26 mouse cellular contexts compared by ENCODE assay signal in genomic region chr12:72750016-72750415, GRCm38 (mm10). TPM values are rescaled to one million over a fixed set of nuclear protein-coding genes. Genes with fewer than 3 reads are reported as not detected.
DNase-seq lines count a peak whose midpoint lies in the region; ATAC-seq and TF ChIP-seq lines count a peak whose summit lies in the region.
"Had no signal": no experiment of that assay in that cellular context is flagged by ENCODE, and none has a peak within 500 bp of the region (broad histone marks: within the 10 kb centered on the region; RNA-seq: fewer than 3 reads in every experiment).

No protein-coding gene starts in this region.

- H3K27ac ChIP-seq in heart, embryonic 16.5 days (ENCODE audit: low read length) = 0 out of 2 replicates have a peak overlapping the region, but pooled peaks have one; percentile 16
- no peak overlapping the region for H3K27ac ChIP-seq in liver, postnatal 0 days (ENCODE audit: low read depth)
- H3K27ac ChIP-seq: embryonic facial prominence, embryonic 12.5 days; forebrain, embryonic 10.5 days; hindbrain, embryonic 10.5 days; kidney, postnatal 0 days; liver, embryonic 14.5 days had no signal

- 45% methylated on average over 5 of the region's 5 CpGs for WGBS in heart, embryonic 16.5 days
- 69% methylated on average over 5 of the region's 5 CpGs for WGBS in liver, postnatal 0 days (ENCODE audit: insufficient replicate concordance)

- H3K4me3 ChIP-seq in heart, embryonic 16.5 days (ENCODE audit: low read length) = no peak overlapping the region
- H3K4me3 ChIP-seq in liver, postnatal 0 days (ENCODE audit: low read depth, low read length) = no peak overlapping the region
- H3K4me3 ChIP-seq: embryonic facial prominence, embryonic 12.5 days; forebrain, embryonic 10.5 days; hindbrain, embryonic 10.5 days had no signal

- intact Hi-C loops in heart, postnatal 10 days (cut with DNase I) = no loop called here

- no peak overlapping the region for H3K9ac ChIP-seq in heart, embryonic 16.5 days (ENCODE audit: low read length)
- no peak overlapping the region for H3K9ac ChIP-seq in liver, postnatal 0 days (replicated peaks)
- H3K9ac ChIP-seq: embryonic facial prominence, embryonic 12.5 days; liver, embryonic 14.5 days; lung, embryonic 14.5 days had no signal

- no peaks in the 10 kb centered on the region for H3K9me3 ChIP-seq in heart, embryonic 16.5 days (replicated peaks; ENCODE audit: control insufficient read depth, low read length)
- no peaks in the 10 kb centered on the region for H3K9me3 ChIP-seq in liver, postnatal 0 days (ENCODE audit: low read length)
- H3K9me3 ChIP-seq: embryonic facial prominence, embryonic 12.5 days; forebrain, embryonic 10.5 days; hindbrain, embryonic 10.5 days had no signal

- H3K4me2 ChIP-seq in heart, embryonic 16.5 days (ENCODE audit: low read depth, low read length) = no peak overlapping the region
- H3K4me2 ChIP-seq in liver, postnatal 0 days (ENCODE audit: low read depth, low read length) = no peak overlapping the region
- H3K4me2 ChIP-seq: embryonic facial prominence, embryonic 12.5 days; lung, embryonic 14.5 days had no signal

- H3K36me3 ChIP-seq in heart, embryonic 16.5 days (ENCODE audit: control insufficient read depth, insufficient read depth) = no peaks in the 10 kb centered on the region
- H3K36me3 ChIP-seq in liver, postnatal 0 days (replicated peaks; ENCODE audit: insufficient read depth, low read length) = no peaks in the 10 kb centered on the region
- H3K36me3 ChIP-seq: embryonic facial prominence, embryonic 12.5 days; forebrain, embryonic 10.5 days; hindbrain, embryonic 10.5 days had no signal

- ATAC-seq in heart, embryonic 16.5 days (replicated peaks; ENCODE audit: extremely low read depth, insufficient read depth, low FRiP score) = no peak
- ATAC-seq in liver, postnatal 0 days = no peak
- ATAC-seq: forebrain, embryonic 16.5 days; hindbrain, embryonic 16.5 days; Patski had no signal

- H3K4me1 ChIP-seq in heart, embryonic 16.5 days (ENCODE audit: control insufficient read depth, insufficient read depth, low read length) = peaks cover 10% of the 10 kb centered on the region
- H3K4me1 ChIP-seq in liver, postnatal 0 days (ENCODE audit: insufficient read depth) = no peaks in the 10 kb centered on the region
- H3K4me1 ChIP-seq: embryonic facial prominence, embryonic 12.5 days; hindbrain, embryonic 10.5 days had no signal

- H3K27me3 ChIP-seq in heart, embryonic 16.5 days (ENCODE audit: control insufficient read depth, insufficient read depth, low read length) = no peaks in the 10 kb centered on the region
- H3K27me3 ChIP-seq in liver, postnatal 0 days (ENCODE audit: insufficient read depth, low read length) = no peaks in the 10 kb centered on the region
- H3K27me3 ChIP-seq: CH12.LX; embryonic facial prominence, embryonic 12.5 days; Patski had no signal

- no peak for DNase-seq in heart, postnatal 10 days
- peak; percentile 15 for DNase-seq in Muller cell, postnatal 12 days (ENCODE audit: inconsistent ontology term)
- DNase-seq in brain, adult 2 months (ENCODE audit: low read depth, low spot score) = peak; percentile 75
- peak; percentile 46 for DNase-seq in telencephalon, adult 2 months (ENCODE audit: low read depth, low spot score)
- no peak for DNase-seq in liver, postnatal 0 days
- DNase-seq: cerebellum, adult 11-12 months; cerebellum, adult 9-11 months; embryo, embryonic 11 days; gastrocnemius, postnatal 14 days; kidney, adult 2 months; kidney, postnatal 4 days; layer of hippocampus, postnatal 36 days; liver; lung, embryonic 14.5 days; lung, postnatal 14 days; midbrain, embryonic 14.5 days had no signal

- no peak for TF ChIP-seq EP300 in liver, postnatal 0 days (IDR thresholded peaks at IDR 0.05; ENCODE audit: low read depth)

- TF ChIP-seq CTCF in liver, postnatal 0 days (IDR thresholded peaks at IDR 0.05; ENCODE audit: low read depth) = no peak

RNA-seq across cellular contexts. Expression of gene Ppm1a, which starts 7.2 kb away (rescaled TPM):
- polyA plus RNA-seq in heart, embryonic 16.5 days (2015; fragmentation: Nextera tagmentation; extraction: Ambion mirVana) = 29.0 and 38.4 TPM in 2 replicates
- 100 to 1,000 TPM; 228 to 234 TPM for total RNA-seq in heart, postnatal 10 days (2021)
- 36.1 and 42.8 TPM in 2 replicates for polyA plus RNA-seq in liver, postnatal 0 days (2015; fragmentation: Nextera tagmentation; extraction: Ambion mirVana)

Comparison
In these comparisons a context has a peak if more than half of its experiments do, and no peak if none do; other contexts are left out.
1. DNase-seq: peak in Muller cell, postnatal 12 days (single experiment), brain, adult 2 months (single experiment) and telencephalon, adult 2 months (single experiment); none in heart, postnatal 10 days (0 of 2) and liver, postnatal 0 days (single experiment).